Mouse (Mus musculus): Measurements from ENCODE around the gene Psmb7.

- no peak for TF ChIP-seq CTCF (IDR thresholded peaks at IDR 0.05; ENCODE audit: control insufficient read depth, insufficient read depth, low read length)
- no peak for TF ChIP-seq POLR2A (IDR thresholded peaks at IDR 0.05; ENCODE audit: borderline replicate concordance, control insufficient read depth, low read depth, low read length)
These were observed 3.3 kb upstream of the Psmb7 start for GRCm38 (mm10) chr2:38647201-38647606.
